Mouse (Mus musculus): ENCODE results near the gene Xpa.

DNA sequence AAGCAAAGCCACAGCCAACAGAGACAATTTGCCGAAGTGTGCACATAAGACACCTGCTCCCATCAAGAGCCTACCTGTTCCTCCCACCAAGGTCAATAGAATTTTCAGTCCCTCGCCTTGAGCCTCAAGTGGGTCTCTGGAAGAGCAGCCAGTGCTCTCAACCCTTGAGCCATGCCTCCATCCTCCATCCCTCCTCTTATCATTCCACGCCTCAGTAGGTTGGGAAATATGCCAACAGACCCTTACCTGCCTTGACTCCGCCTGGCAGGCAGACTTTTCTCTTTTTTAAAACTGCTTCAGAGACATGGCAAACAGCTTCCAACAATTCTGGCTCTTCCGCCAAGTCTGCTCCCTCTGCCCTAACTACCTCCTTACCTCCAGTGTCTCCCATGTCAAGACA, 38.6 kb upstream of the Xpa start:
- TF ChIP-seq CTCF (conservative IDR thresholded peaks at IDR 0.05; ENCODE audit: low read length) (no peak), NANOG (IDR thresholded peaks at IDR 0.05; ENCODE audit: borderline replicate concordance, low read length) (no peak), POU5F1 (IDR thresholded peaks at IDR 0.05; ENCODE audit: borderline replicate concordance, low read length) (no peak)

Data from E14TG2a.4 (cell line).